Mouse (Mus musculus) heart, embryonic 12.5 days (tissue): ENCODE measurements at regions not wholly inside any gene's neighbourhood (a gene's known extent, or its start where the extent isn't known, plus 50 kb on each side); places are given as distances from the start of the nearest gene placed in this dataset.

Experiments used
- ATAC-seq: fragments of 200-750 bp; cut with Nextera tagmentation; 2 replicates; pipeline ENCODE4 v1.8.0; 2017; ENCODE audit warnings: moderate TSS enrichment, moderate library complexity; ENCODE audit not compliant: insufficient number of reproducible peaks, low FRiP score
- H3K27ac ChIP-seq: fragments of 300-500 bp; sonication (generic); 2 replicates; pipeline ENCODE4 v1.5.1; 2016; ENCODE audit warnings: mild to moderate bottlenecking, moderate library complexity; ENCODE audit not compliant: poor library complexity, severe bottlenecking
- H3K27me3 ChIP-seq: fragments of 300-500 bp; sonication (generic); replicated peaks from 2 replicates; pipeline ENCODE4 v1.6.1; 2016; ENCODE audit warnings: mild to moderate bottlenecking, moderate library complexity
- H3K36me3 ChIP-seq: fragments of 300-500 bp; sonication (generic); 2 replicates; pipeline ENCODE4 v1.6.1; 2016; ENCODE audit warnings: mild to moderate bottlenecking, moderate library complexity
- H3K4me1 ChIP-seq: fragments of 300-500 bp; sonication (generic); replicated peaks from 2 replicates; pipeline ENCODE4 v1.6.1; 2016; ENCODE audit warnings: mild to moderate bottlenecking
- H3K4me2 ChIP-seq: fragments of 300-500 bp; sonication (generic); 2 replicates; pipeline ENCODE4 v1.6.1; 2016; ENCODE audit warnings: mild to moderate bottlenecking, moderate library complexity
- H3K4me3 ChIP-seq: fragments of 300-500 bp; sonication (generic); 2 replicates; pipeline ENCODE4 v1.5.1; 2016; ENCODE audit warnings: mild to moderate bottlenecking
- H3K9ac ChIP-seq: fragments of 300-500 bp; sonication (generic); 2 replicates; pipeline ENCODE4 v1.6.1; 2016; ENCODE audit warnings: mild to moderate bottlenecking, moderate library complexity
- H3K9me3 ChIP-seq: fragments of 300-500 bp; sonication (generic); replicated peaks from 2 replicates; pipeline ENCODE4 v1.6.1; 2016; ENCODE audit warnings: mild to moderate bottlenecking, moderate library complexity
- WGBS: fragments of 180-500 bp; shearing (Covaris S2); methylation state at CpG from one replicate; pipeline ENCODE4 v1.1.7; 2016; 5-methylcytosine and 5-hydroxymethylcytosine counted together

- Histone ChIP-seq H3K27ac (no peak overlapping the region), H3K27me3 (no peaks in the 10 kb centered on the region), H3K36me3 (no peaks in the 10 kb centered on the region), H3K4me1 (no peaks in the 10 kb centered on the region), H3K4me3 (no peak overlapping the region), H3K4me2 (no peak overlapping the region), H3K9me3 (0 out of 2 replicates have a peak, but pooled peaks cover 2% of the 10 kb centered on the region), H3K9ac (no peak overlapping the region)
- ATAC-seq: no peak
- 74% methylated on average over 1 of the region's 1 CpGs for WGBS
Observed at GRCm38 (mm10) chr7:78061631-78062030, 676.2 kb downstream of the Ntrk3 start.

- H3K4me2 ChIP-seq: no peak overlapping the region
- no peaks in the 10 kb centered on the region for H3K36me3 ChIP-seq
- no peaks in the 10 kb centered on the region for H3K9me3 ChIP-seq
- H3K27ac ChIP-seq: no peak overlapping the region
- 50% methylated on average over 3 of the region's 3 CpGs for WGBS
- no peaks in the 10 kb centered on the region for H3K27me3 ChIP-seq
- no peaks in the 10 kb centered on the region for H3K4me1 ChIP-seq
- H3K9ac ChIP-seq: no peak overlapping the region
- no peak overlapping the region for H3K4me3 ChIP-seq
- ATAC-seq: no peak
Observed at GRCm38 (mm10) chr7:78049606-78050005, 688.2 kb downstream of the Ntrk3 start.

GRCm38 (mm10) chr7:78045456-78045855, 692.4 kb downstream of the Ntrk3 start:
- no peak overlapping the region for H3K4me2 ChIP-seq
- no peak for ATAC-seq

GRCm38 (mm10) chr7:78031032-78031431, 706.8 kb downstream of the Ntrk3 start:
- H3K4me3 ChIP-seq: no peak overlapping the region
- ATAC-seq: no peak
- no peak overlapping the region for H3K4me2 ChIP-seq
- H3K36me3 ChIP-seq: no peaks in the 10 kb centered on the region
- WGBS: 61% methylated on average over 2 of the region's 2 CpGs
- no peaks in the 10 kb centered on the region for H3K4me1 ChIP-seq
- no peaks in the 10 kb centered on the region for H3K27me3 ChIP-seq
- no peaks in the 10 kb centered on the region for H3K9me3 ChIP-seq
- H3K9ac ChIP-seq: no peak overlapping the region
- no peak overlapping the region for H3K27ac ChIP-seq

More at GRCm38 (mm10) chr7:78045456-78045855, 692.4 kb downstream of the Ntrk3 start:
- no peaks in the 10 kb centered on the region for H3K27me3 ChIP-seq
- no peaks in the 10 kb centered on the region for H3K4me1 ChIP-seq
- no peak overlapping the region for H3K9ac ChIP-seq
- H3K27ac ChIP-seq: no peak overlapping the region
- 46% methylated on average over 5 of the region's 5 CpGs for WGBS
- H3K9me3 ChIP-seq: no peaks in the 10 kb centered on the region
- H3K36me3 ChIP-seq: no peaks in the 10 kb centered on the region
- no peak overlapping the region for H3K4me3 ChIP-seq

- no peak for ATAC-seq
- H3K36me3 ChIP-seq: no peaks in the 10 kb centered on the region
- H3K4me2 ChIP-seq: no peak overlapping the region
- no peaks in the 10 kb centered on the region for H3K4me1 ChIP-seq
- no peak overlapping the region for H3K9ac ChIP-seq
- no peaks in the 10 kb centered on the region for H3K9me3 ChIP-seq
- H3K4me3 ChIP-seq: no peak overlapping the region
- WGBS: 54% methylated on average over 4 of the region's 4 CpGs
- H3K27ac ChIP-seq: no peak overlapping the region
- no peaks in the 10 kb centered on the region for H3K27me3 ChIP-seq
Observed at GRCm38 (mm10) chr7:78026992-78027615, 710.7 kb downstream of the Ntrk3 start.

GRCm38 (mm10) chr7:78023591-78023990, 714.2 kb downstream of the Ntrk3 start:
- Histone ChIP-seq H3K27ac (no peak overlapping the region), H3K9me3 (no peaks in the 10 kb centered on the region), H3K4me3 (no peak overlapping the region), H3K4me2 (no peak overlapping the region), H3K4me1 (no peaks in the 10 kb centered on the region), H3K36me3 (no peaks in the 10 kb centered on the region), H3K9ac (no peak overlapping the region), H3K27me3 (no peaks in the 10 kb centered on the region)
- 87% methylated on average over 1 of the region's 1 CpGs for WGBS
- ATAC-seq: no peak

- Histone ChIP-seq H3K4me1 (no peaks in the 10 kb centered on the region), H3K4me3 (no peak overlapping the region), H3K9ac (no peak overlapping the region), H3K27me3 (no peaks in the 10 kb centered on the region), H3K9me3 (no peaks in the 10 kb centered on the region), H3K27ac (no peak overlapping the region), H3K4me2 (no peak overlapping the region), H3K36me3 (no peaks in the 10 kb centered on the region)
- ATAC-seq: no peak
- WGBS: 63% methylated on average over 3 of the region's 3 CpGs
Observed at GRCm38 (mm10) chr7:78023075-78023474, 714.7 kb downstream of the Ntrk3 start.

GRCm38 (mm10) chr7:78013631-78014030, 724.2 kb downstream of the Ntrk3 start:
- ATAC-seq: no peak
- Histone ChIP-seq H3K36me3 (no peaks in the 10 kb centered on the region), H3K27ac (no peak overlapping the region), H3K9ac (no peak overlapping the region), H3K27me3 (no peaks in the 10 kb centered on the region), H3K4me3 (no peak overlapping the region), H3K4me1 (no peaks in the 10 kb centered on the region), H3K4me2 (no peak overlapping the region), H3K9me3 (no peaks in the 10 kb centered on the region)
- WGBS: 43% methylated on average over 6 of the region's 6 CpGs

GRCm38 (mm10) chr7:78003086-78003485, 734.7 kb downstream of the Ntrk3 start:
- no peak for ATAC-seq
- Histone ChIP-seq H3K27ac (no peak overlapping the region), H3K36me3 (no peaks in the 10 kb centered on the region), H3K4me1 (no peaks in the 10 kb centered on the region), H3K9ac (no peak overlapping the region), H3K27me3 (no peaks in the 10 kb centered on the region), H3K4me3 (no peak overlapping the region), H3K9me3 (no peaks in the 10 kb centered on the region), H3K4me2 (no peak overlapping the region)
- WGBS: 77% methylated on average over 2 of the region's 2 CpGs

GRCm38 (mm10) chr7:77993840-77994239, 744.0 kb downstream of the Ntrk3 start:
- Histone ChIP-seq H3K36me3 (no peaks in the 10 kb centered on the region), H3K4me3 (no peak overlapping the region), H3K4me1 (no peaks in the 10 kb centered on the region), H3K9ac (no peak overlapping the region), H3K4me2 (no peak overlapping the region), H3K27ac (no peak overlapping the region), H3K9me3 (no peaks in the 10 kb centered on the region), H3K27me3 (no peaks in the 10 kb centered on the region)
- 68% methylated on average over 2 of the region's 2 CpGs for WGBS
- ATAC-seq: no peak

GRCm38 (mm10) chr7:77990150-77990549, 747.7 kb downstream of the Ntrk3 start:
- no peak overlapping the region for H3K9ac ChIP-seq
- ATAC-seq: no peak
- no peaks in the 10 kb centered on the region for H3K27me3 ChIP-seq
- H3K9me3 ChIP-seq: no peaks in the 10 kb centered on the region
- peaks cover 3% of the 10 kb centered on the region for H3K4me1 ChIP-seq
- H3K27ac ChIP-seq: no peak overlapping the region
- no peaks in the 10 kb centered on the region for H3K36me3 ChIP-seq
- WGBS: 68% methylated on average over 10 of the region's 10 CpGs
- H3K4me2 ChIP-seq: no peak overlapping the region
- no peak overlapping the region for H3K4me3 ChIP-seq

GRCm38 (mm10) chr7:77988177-77988576, 749.6 kb downstream of the Ntrk3 start:
- Histone ChIP-seq H3K9ac (no peak overlapping the region), H3K4me3 (no peak overlapping the region), H3K4me2 (no peak overlapping the region), H3K27me3 (no peaks in the 10 kb centered on the region), H3K9me3 (no peaks in the 10 kb centered on the region), H3K27ac (no peak overlapping the region), H3K36me3 (no peaks in the 10 kb centered on the region), H3K4me1 (peaks cover 3% of the 10 kb centered on the region)
- WGBS: 38% methylated on average over 5 of the region's 5 CpGs
- no peak for ATAC-seq
